Mouse (Mus musculus) liver, adult (tissue): ENCODE data around the gene Lce3d.

Experiments
- GATA4 ChIP-seq: IDR thresholded peaks from 2 replicates; pipeline ENCODE4 v1.6.1; 2014; ENCODE audit warnings: mild to moderate bottlenecking, low read length; ENCODE audit not compliant: insufficient replicate concordance

Lce3d gene

GRCm38 (mm10) chr3:92957090-92957489 lies at the start of gene Lce3d:
Lce3d (plus strand) TSS chr3:92957390.
- TF ChIP-seq GATA4, result no peak

DNA sequence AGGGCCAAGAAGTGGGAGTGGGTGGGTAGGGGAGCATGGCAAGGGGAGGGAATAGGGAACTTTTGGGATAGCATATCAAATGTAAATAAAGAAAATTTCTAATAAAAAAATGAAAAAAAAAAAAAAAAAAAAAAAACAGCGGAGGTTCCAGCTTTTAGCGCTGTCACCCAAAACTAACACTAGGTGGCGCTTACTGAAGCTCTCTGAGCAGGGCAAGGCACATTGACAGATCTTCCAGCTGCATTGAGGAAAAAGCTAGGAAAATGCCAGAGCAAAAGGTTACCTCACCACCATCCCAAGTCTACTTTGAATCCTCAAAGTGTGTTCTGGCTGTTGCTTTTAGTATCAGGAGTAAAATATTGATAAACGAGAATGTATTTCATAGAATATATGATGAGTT lies 49.6 kb upstream of the Lce3d start:
- TF ChIP-seq GATA4, result no peak

DNA sequence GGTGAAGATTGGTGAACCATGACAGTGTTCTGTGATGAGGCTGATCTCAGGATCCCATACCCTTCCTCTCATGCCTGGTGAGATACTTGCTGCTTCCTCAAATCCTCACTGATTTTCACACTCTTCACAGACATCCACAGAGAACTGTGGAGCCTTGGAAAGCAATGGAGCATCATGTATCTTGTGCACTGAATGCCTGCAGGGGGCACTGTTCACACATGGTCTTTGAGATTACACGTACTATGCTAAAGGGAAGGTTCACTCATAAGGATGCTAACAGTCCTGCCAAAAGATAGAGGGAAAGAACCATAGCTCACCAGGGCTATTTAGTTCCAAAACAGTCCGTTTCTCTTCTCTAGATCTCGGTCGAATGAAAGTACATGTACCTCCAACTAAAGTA lies 36.8 kb upstream of the Lce3d start:
- no peak for TF ChIP-seq GATA4

DNA sequence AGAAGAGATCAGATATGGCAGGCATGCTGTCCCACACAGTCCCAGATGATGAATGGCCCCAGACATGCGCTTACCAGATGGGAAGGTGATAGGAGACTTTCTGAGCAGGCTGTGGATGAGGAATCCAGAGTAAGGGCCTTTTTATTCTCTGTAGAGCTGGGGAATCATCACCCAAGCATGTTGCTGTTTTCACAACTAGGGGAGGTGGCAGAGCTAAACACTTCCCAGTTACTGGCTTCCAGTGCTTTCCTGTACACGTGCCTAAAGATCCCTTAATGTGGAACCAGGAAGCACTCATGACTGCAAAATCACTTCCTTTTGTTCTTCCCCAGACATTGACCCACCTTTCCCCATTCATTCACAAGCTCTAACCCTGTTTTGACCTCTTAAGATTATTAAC lies 31.1 kb upstream of the Lce3d start, which contains the start of gene Lce3a:
Gene Lce3a (minus strand): TSS at position 101 of the 400 bp plus-strand sequence.
- TF ChIP-seq GATA4, result no peak

DNA sequence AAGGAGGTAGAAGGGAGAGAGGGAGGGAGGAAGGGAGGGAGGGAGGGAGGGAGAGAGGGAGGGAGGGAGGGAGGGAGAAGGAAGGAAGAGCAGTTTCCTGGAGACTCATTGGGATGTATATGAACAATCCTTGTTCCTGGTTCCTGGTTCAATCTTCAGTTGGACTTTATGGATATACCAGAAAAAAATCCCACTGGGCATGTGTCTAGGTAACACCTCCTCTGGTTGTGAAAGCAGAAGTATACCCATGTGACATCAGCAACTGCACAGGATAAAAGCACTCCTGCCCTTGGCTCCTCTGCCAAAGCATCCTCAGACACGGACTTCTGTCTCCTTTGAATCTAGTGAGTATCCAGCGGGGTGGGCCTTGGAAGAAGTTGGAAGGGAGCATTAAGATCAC lies 24.5 kb upstream of the Lce3d start, which contains the start of gene Lce3b:
Gene Lce3b (plus strand): TSS at position 301 of the 400 bp plus-strand sequence.
- TF ChIP-seq GATA4, result no peak

DNA sequence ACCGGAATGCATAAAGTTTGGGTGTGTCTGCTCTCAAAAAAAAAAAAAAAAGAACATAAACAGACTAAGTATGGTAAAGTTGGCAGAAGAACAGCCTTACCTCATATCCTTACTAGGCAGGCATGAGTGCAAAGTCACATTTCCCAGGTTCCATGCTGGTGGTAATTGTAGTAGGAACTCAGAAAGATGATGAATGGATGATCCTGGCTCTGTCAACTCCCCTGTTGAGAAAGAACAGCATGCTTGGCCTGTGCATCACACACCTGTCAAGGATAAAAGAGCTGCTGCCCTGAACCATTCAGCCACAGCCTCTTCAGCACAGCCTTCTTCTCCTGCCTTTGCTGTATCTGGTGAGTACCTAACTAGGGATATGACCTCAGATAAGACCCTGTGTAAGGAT lies 13.0 kb upstream of the Lce3d start, which contains the start of gene Lce3c:
Gene Lce3c (plus strand): TSS at position 301 of the 400 bp plus-strand sequence.
- TF ChIP-seq GATA4, result no peak

- TF ChIP-seq GATA4, result no peak
Measured at GRCm38 (mm10) chr3:92966761-92967160, 9.6 kb downstream of the Lce3d start, which contains the start of gene Lce3e. Lce3e (plus strand) TSS chr3:92967061.

GRCm38 (mm10) chr3:92978484-92978883 lies 21.3 kb downstream of the Lce3d start:
- no peak for TF ChIP-seq GATA4

GRCm38 (mm10) chr3:92991926-92992325 lies 34.7 kb downstream of the Lce3d start, which contains the start of gene Lce3f:
Lce3f (plus strand) TSS chr3:92992226.
- no peak for TF ChIP-seq GATA4

GRCm38 (mm10) chr3:92998691-92999090 lies 41.5 kb downstream of the Lce3d start:
- no peak for TF ChIP-seq GATA4

DNA sequence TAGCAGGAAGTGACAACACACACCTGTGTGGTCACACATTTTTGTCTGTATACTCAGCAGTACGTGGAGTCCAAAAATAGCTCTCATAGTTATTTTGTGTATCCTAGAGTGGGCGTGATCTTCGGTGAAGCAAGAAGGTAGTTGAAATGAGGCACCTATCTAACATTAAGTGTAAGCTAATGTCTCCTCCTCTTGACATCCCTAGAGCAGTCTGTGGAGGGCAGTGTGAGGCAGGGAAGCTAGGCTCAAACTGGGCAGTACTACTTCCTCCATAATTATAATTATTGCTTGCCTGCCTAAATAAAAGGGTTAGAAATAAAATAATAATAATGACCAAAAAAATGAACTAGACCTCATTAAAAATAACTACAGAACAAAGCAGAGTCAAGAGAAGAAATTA lies 43.4 kb downstream of the Lce3d start:
- no peak for TF ChIP-seq GATA4

DNA sequence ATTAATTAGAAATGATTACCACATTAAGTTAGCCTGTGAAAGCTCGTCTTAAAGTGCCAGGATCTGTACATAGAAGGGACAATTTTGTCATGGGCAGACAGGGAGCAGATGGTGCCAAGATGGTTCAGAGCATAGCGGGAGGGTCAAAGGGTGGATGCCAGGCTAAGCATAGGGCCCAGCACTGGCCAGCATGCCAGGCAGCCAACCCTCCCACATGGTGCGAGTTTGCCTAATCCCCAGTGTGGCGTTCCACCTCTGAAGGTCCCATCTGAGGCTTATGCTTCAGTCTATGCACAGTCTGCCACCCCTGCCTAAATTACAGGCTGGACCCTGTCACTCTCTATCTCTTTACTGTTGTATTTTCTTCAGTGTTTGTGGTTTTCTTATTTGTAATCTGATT lies 45.7 kb downstream of the Lce3d start:
- TF ChIP-seq GATA4, result no peak
